ENCODE assay signal across 8 mouse cellular contexts in genomic region chr5:30423572-30424244, GRCm38 (mm10). TPM values are rescaled to one million over a fixed set of nuclear protein-coding genes. Genes with fewer than 3 reads are reported as not detected.
A peak's percentile ranks its signal among the peaks of the same experiment; 100 is the strongest.
DNase-seq lines count a peak whose midpoint lies in the region; ATAC-seq and TF ChIP-seq lines count a peak whose summit lies in the region.
"Had no signal": no experiment of that assay in that cellular context is flagged by ENCODE, and none has a peak within 500 bp of the region (broad histone marks: within the 10 kb centered on the region; RNA-seq: fewer than 3 reads in every experiment).

No protein-coding gene starts in this region.

- no peak overlapping the region for H3K4me3 ChIP-seq in kidney, adult 2 months (ENCODE audit: insufficient read depth, low read depth, low read length)
- H3K4me3 ChIP-seq in lung, embryonic 16.5 days (ENCODE audit: low read length): no peak overlapping the region
- H3K4me3 ChIP-seq: liver, embryonic 13.5 days had no signal

- DNase-seq in B cell, adult 2 months: peak; percentile 47 to 52
- DNase-seq in ES-CJ7 (ENCODE audit: low read depth, low spot score): peak; percentile 61
- DNase-seq in cerebellum, adult 11-12 months: peak; percentile 36
- DNase-seq in kidney, adult 2 months: peak; percentile 32
- DNase-seq in skeletal muscle tissue, adult 2 months (ENCODE audit: low read depth, low spot score): peak; percentile 16
- DNase-seq: liver, embryonic 13.5 days had no signal

- H3K9ac ChIP-seq in lung, embryonic 16.5 days (ENCODE audit: low read length): no peak overlapping the region
- H3K9ac ChIP-seq: liver, embryonic 13.5 days had no signal

- peak overlapping the region; percentile 7; the same call in 1 of the 2 replicates for H3K4me2 ChIP-seq in lung, embryonic 16.5 days (ENCODE audit: low read depth, low read length)
- H3K4me2 ChIP-seq: liver, embryonic 13.5 days had no signal

- no peak for TF ChIP-seq POLR2A in kidney, adult 2 months (IDR thresholded peaks at IDR 0.05; ENCODE audit: low read depth, low read length)

- no peaks in the 10 kb centered on the region for H3K27me3 ChIP-seq in kidney, adult 2 months (replicated peaks; ENCODE audit: control insufficient read depth, insufficient read depth, low read length)
- H3K27me3 ChIP-seq in lung, embryonic 16.5 days (ENCODE audit: control insufficient read depth, insufficient read depth, low read depth, low read length): no peaks in the 10 kb centered on the region
- H3K27me3 ChIP-seq: liver, embryonic 13.5 days had no signal

- no peak overlapping the region for H3K27ac ChIP-seq in kidney, adult 2 months (ENCODE audit: insufficient read depth, low read depth, low read length)
- no peak overlapping the region for H3K27ac ChIP-seq in lung, embryonic 16.5 days (ENCODE audit: low read length)
- H3K27ac ChIP-seq: liver, embryonic 13.5 days had no signal

- H3K9me3 ChIP-seq in lung, embryonic 16.5 days (ENCODE audit: control insufficient read depth, low read length): no peaks in the 10 kb centered on the region
- H3K9me3 ChIP-seq: liver, embryonic 13.5 days had no signal

- no peaks in the 10 kb centered on the region for H3K36me3 ChIP-seq in kidney, adult 2 months (ENCODE audit: control insufficient read depth, insufficient read depth, low read length)
- no peaks in the 10 kb centered on the region for H3K36me3 ChIP-seq in lung, embryonic 16.5 days (ENCODE audit: control insufficient read depth, insufficient read depth, low read length)
- H3K36me3 ChIP-seq: liver, embryonic 13.5 days had no signal

- 12% methylated on average over 8 of the region's 8 CpGs for WGBS in kidney, adult 2 months
- WGBS in lung, embryonic 16.5 days: 15% methylated on average over 8 of the region's 8 CpGs

- peak; percentile 75 for TF ChIP-seq CTCF in kidney, adult 2 months (conservative IDR thresholded peaks at IDR 0.05; ENCODE audit: insufficient read depth, insufficient read length, low read depth, low read length)

- no peaks in the 10 kb centered on the region for H3K4me1 ChIP-seq in kidney, adult 2 months (ENCODE audit: control insufficient read depth, insufficient read depth, low read length)
- peaks cover 8% of the 10 kb centered on the region; the same call in 1 of the 2 replicates for H3K4me1 ChIP-seq in lung, embryonic 16.5 days (replicated peaks; ENCODE audit: control insufficient read depth, insufficient read depth, low read length)
- H3K4me1 ChIP-seq: liver, embryonic 13.5 days had no signal

- ATAC-seq in frontal cortex, adult (ENCODE audit: low TSS enrichment): peak; percentile 95
- ATAC-seq in lung, embryonic 16.5 days (ENCODE audit: low read depth): peak; percentile 85

RNA-seq across cellular contexts. Expression of gene Otof, which starts 38.0 kb away (rescaled TPM):
- 0.05 TPM in 1 of 2 replicates, not detected in the other for polyA plus RNA-seq in kidney, adult 2 months (2012; rRNA removed)
- polyA plus RNA-seq in lung, embryonic 16.5 days (2015; fragmentation: Nextera tagmentation; extraction: Ambion mirVana): 0.68 and 0.84 TPM in 2 replicates

RNA-seq across cellular contexts. Expression of gene 1700001C02Rik, which starts 42.1 kb away (rescaled TPM):
- 0.19 TPM in 1 of 2 replicates, not detected in the other for polyA plus RNA-seq in kidney, adult 2 months (2012; rRNA removed)
- polyA plus RNA-seq in lung, embryonic 16.5 days (2015; fragmentation: Nextera tagmentation; extraction: Ambion mirVana): 7.9 and 13.3 TPM in 2 replicates
- polyA plus RNA-seq: liver, embryonic 13.5 days had no signal
